Mouse (Mus musculus): ENCODE data around the gene 2700081O15Rik. TPM values are rescaled to one million over a fixed set of nuclear protein-coding genes. Genes with fewer than 3 reads are reported as not detected.

2700081O15Rik gene
- total and polyA plus RNA-seq, 2 experiments, result 1.7 to 2.9 TPM

DNA sequence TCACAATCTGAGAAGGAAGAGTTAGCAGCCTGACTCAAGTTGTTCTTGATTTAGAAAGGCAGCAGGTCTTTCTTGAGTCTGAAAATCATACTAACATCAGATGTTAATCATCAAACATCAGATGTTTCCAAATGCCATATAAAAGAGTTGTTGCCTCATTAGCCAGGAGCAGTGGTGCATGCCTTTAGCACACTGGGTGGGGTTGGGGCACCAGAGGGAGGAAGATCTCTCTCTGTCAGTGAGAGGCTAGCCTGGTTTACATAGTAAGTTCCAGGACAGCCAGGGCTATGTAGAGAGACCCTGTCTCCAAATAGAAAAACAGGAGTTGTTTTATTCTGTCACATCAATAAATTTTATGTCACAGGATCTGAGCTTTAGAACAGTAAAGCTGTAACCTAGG, 41.5 kb downstream of the 2700081O15Rik start:
- TF ChIP-seq POLR2A (IDR thresholded peaks at IDR 0.05; ENCODE audit: extremely low read depth, insufficient read depth, low read length) (no peak), CTCF (IDR thresholded peaks at IDR 0.05; ENCODE audit: low read depth, low read length) (no peak)
- peaks cover 2% of the 10 kb centered on the region; the same call in 1 of the 2 replicates for H3K36me3 ChIP-seq (ENCODE audit: control insufficient read depth, insufficient read depth, low read length)
- H3K27me3 ChIP-seq (ENCODE audit: control insufficient read depth, insufficient read depth, low read length), result no peaks in the 10 kb centered on the region
- peaks cover 2% of the 10 kb centered on the region; the same call in 1 of the 2 replicates for H3K4me1 ChIP-seq (ENCODE audit: control insufficient read depth, insufficient read depth, low read length)
- DNase-seq (ENCODE audit: extremely low read depth, low read depth, low spot score), result no peak
- peaks cover 10% of the 10 kb centered on the region; the same call in 1 of the 2 replicates for H3K79me2 ChIP-seq (ENCODE audit: control insufficient read depth, insufficient read depth, low read length)
- no peak overlapping the region for H3K4me3 ChIP-seq (ENCODE audit: insufficient read depth, low read depth, low read length)
- no peak overlapping the region for H3K27ac ChIP-seq (replicated peaks; ENCODE audit: insufficient read depth, low read depth, low read length)
- H3K9ac ChIP-seq (ENCODE audit: low read depth, low read length), result no peak overlapping the region

DNA sequence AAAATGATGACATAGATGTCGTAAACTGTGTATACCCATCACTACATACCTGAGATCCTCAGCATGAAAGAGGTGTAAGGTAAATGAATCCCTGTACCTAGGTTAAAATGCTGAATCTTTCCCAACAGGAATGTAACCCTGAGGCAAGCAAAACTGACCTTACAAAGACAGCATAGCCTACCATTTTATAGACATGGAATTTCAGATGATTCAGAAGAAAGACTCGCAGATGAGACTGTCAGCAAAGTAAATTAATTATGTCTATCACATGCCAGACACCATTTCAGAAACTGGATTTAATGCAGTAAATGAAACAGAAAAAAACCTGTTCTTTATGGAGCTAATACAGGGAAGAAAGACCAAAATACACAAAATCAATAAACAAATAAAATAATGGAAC, 41.9 kb downstream of the 2700081O15Rik start:
- Histone ChIP-seq H3K4me1 (ENCODE audit: control insufficient read depth, insufficient read depth, low read length) (peaks cover 2% of the 10 kb centered on the region; the same call in 1 of the 2 replicates), H3K27me3 (ENCODE audit: control insufficient read depth, insufficient read depth, low read length) (no peaks in the 10 kb centered on the region), H3K27ac (replicated peaks; ENCODE audit: insufficient read depth, low read depth, low read length) (no peak overlapping the region), H3K9ac (ENCODE audit: low read depth, low read length) (no peak overlapping the region), H3K4me3 (ENCODE audit: insufficient read depth, low read depth, low read length) (no peak overlapping the region), H3K79me2 (ENCODE audit: control insufficient read depth, insufficient read depth, low read length) (peaks cover 10% of the 10 kb centered on the region; the same call in 1 of the 2 replicates), H3K36me3 (ENCODE audit: control insufficient read depth, insufficient read depth, low read length) (peaks cover 2% of the 10 kb centered on the region; the same call in 1 of the 2 replicates)
- TF ChIP-seq CTCF (IDR thresholded peaks at IDR 0.05; ENCODE audit: low read depth, low read length), result no peak
- no peak for TF ChIP-seq POLR2A (IDR thresholded peaks at IDR 0.05; ENCODE audit: extremely low read depth, insufficient read depth, low read length)
- no peak for DNase-seq (ENCODE audit: extremely low read depth, low read depth, low spot score)
- 97% methylated on average over 2 of the region's 2 CpGs for WGBS

DNA sequence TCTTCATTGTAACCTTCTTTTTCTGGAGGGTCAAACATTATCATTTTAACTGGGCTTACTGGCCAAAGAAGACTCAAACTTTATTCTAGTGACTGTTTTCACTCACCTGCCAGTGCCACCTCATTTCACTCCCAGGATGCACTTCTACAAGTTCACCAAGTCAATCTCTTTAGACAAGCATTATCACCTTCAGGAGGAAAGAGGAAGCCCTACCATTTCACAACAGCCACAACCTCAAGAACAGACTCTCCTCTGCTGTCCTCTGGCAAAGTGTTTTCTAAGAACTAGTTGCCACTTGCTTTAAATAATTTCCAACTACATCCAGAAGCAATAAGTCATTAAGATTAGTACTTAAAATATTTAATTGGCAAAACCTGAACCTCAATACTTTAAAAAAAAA, 50.5 kb downstream of the 2700081O15Rik start:
- Histone ChIP-seq H3K4me1 (ENCODE audit: control insufficient read depth, insufficient read depth, low read length) (no peaks in the 10 kb centered on the region; the same call in 1 of the 2 replicates), H3K9ac (ENCODE audit: low read depth, low read length) (no peak overlapping the region), H3K27me3 (ENCODE audit: control insufficient read depth, insufficient read depth, low read length) (no peaks in the 10 kb centered on the region), H3K27ac (replicated peaks; ENCODE audit: insufficient read depth, low read depth, low read length) (no peak overlapping the region), H3K36me3 (ENCODE audit: control insufficient read depth, insufficient read depth, low read length) (peaks cover 5% of the 10 kb centered on the region; the same call in 1 of the 2 replicates), H3K4me3 (ENCODE audit: insufficient read depth, low read depth, low read length) (no peak overlapping the region), H3K79me2 (ENCODE audit: control insufficient read depth, insufficient read depth, low read length) (peaks cover 7% of the 10 kb centered on the region; the same call in 1 of the 2 replicates)
- TF ChIP-seq CTCF (IDR thresholded peaks at IDR 0.05; ENCODE audit: low read depth, low read length) (no peak), POLR2A (IDR thresholded peaks at IDR 0.05; ENCODE audit: extremely low read depth, insufficient read depth, low read length) (no peak)
- no peak for DNase-seq (ENCODE audit: extremely low read depth, low read depth, low spot score)

DNA sequence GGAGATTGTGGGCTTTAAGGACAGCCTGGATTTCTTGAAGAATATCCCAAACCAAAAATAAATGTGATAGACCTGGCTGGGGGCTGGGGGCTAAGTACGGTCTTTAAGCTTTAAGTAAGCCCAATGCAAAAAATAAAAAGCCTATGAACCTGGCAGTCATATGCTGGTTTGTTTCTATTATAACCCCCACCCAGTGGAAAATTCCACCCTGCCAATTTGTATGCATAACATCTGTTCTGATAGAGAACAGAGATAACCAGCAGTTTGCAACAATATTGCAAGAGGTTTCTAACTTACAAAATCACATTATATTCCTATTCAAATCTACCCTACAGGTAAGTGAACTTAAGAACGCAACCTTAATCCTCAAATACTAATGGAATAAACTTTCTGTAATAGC, 53.2 kb downstream of the 2700081O15Rik start:
- peaks cover 5% of the 10 kb centered on the region; the same call in 1 of the 2 replicates for H3K36me3 ChIP-seq (ENCODE audit: control insufficient read depth, insufficient read depth, low read length)
- no peak overlapping the region for H3K27ac ChIP-seq (replicated peaks; ENCODE audit: insufficient read depth, low read depth, low read length)

More for the DNA sequence above, 53.2 kb downstream of the 2700081O15Rik start:
- Histone ChIP-seq H3K79me2 (ENCODE audit: control insufficient read depth, insufficient read depth, low read length) (peaks cover 5% of the 10 kb centered on the region; the same call in 1 of the 2 replicates), H3K9ac (ENCODE audit: low read depth, low read length) (no peak overlapping the region), H3K27me3 (ENCODE audit: control insufficient read depth, insufficient read depth, low read length) (no peaks in the 10 kb centered on the region), H3K4me3 (ENCODE audit: insufficient read depth, low read depth, low read length) (no peak overlapping the region), H3K4me1 (ENCODE audit: control insufficient read depth, insufficient read depth, low read length) (no peaks in the 10 kb centered on the region; the same call in 1 of the 2 replicates)
- WGBS, result 92% methylated on average over 2 of the region's 2 CpGs
- no peak for TF ChIP-seq POLR2A (IDR thresholded peaks at IDR 0.05; ENCODE audit: extremely low read depth, insufficient read depth, low read length)
- no peak for TF ChIP-seq CTCF (IDR thresholded peaks at IDR 0.05; ENCODE audit: low read depth, low read length)
- DNase-seq (ENCODE audit: extremely low read depth, low read depth, low spot score), result no peak

Other genes starting within 250 kb of the 2700081O15Rik start
- gene Otub1, start 211.3 kb upstream of the 2700081O15Rik start, total RNA-seq (2014; rRNA removed), result 39.5 and 43.3 TPM in 2 replicates
- 55.9 and 61.2 TPM in 2 replicates for gene Otub1, start 211.3 kb upstream of the 2700081O15Rik start, polyA plus RNA-seq (2012; rRNA removed)
- 252 and 362 TPM in 2 replicates for gene Cox8a, start 200.0 kb upstream of the 2700081O15Rik start, total RNA-seq (2014; rRNA removed)
- 1,697 and 1,918 TPM in 2 replicates for gene Cox8a, start 200.0 kb upstream of the 2700081O15Rik start, polyA plus RNA-seq (2012; rRNA removed)
- 5.3 and 7.1 TPM in 2 replicates for gene Naa40, start 176.4 kb upstream of the 2700081O15Rik start, total RNA-seq (2014; rRNA removed)
- gene Naa40, start 176.4 kb upstream of the 2700081O15Rik start, polyA plus RNA-seq (2012; rRNA removed), result 6.1 and 9.7 TPM in 2 replicates
- 0.13 and 0.55 TPM in 2 replicates for gene Rcor2, start 150.3 kb upstream of the 2700081O15Rik start, total RNA-seq (2014; rRNA removed)
- 0.10 and 0.57 TPM in 2 replicates for gene Rcor2, start 150.3 kb upstream of the 2700081O15Rik start, polyA plus RNA-seq (2012; rRNA removed)
- 4.6 and 7.0 TPM in 2 replicates for gene Mark2, start 75.8 kb upstream of the 2700081O15Rik start, total RNA-seq (2014; rRNA removed)
- gene Mark2, start 75.8 kb upstream of the 2700081O15Rik start, polyA plus RNA-seq (2012; rRNA removed), result 17.2 and 19.8 TPM in 2 replicates
- gene Spindoc, start 34.6 kb upstream of the 2700081O15Rik start, total RNA-seq (2014; rRNA removed), result 1.3 and 1.4 TPM in 2 replicates
- gene Spindoc, start 34.6 kb upstream of the 2700081O15Rik start, polyA plus RNA-seq (2012; rRNA removed), result 3.0 and 4.4 TPM in 2 replicates
- gene Rtn3, start 65.7 kb downstream of the 2700081O15Rik start, total RNA-seq (2014; rRNA removed), result 22.5 and 33.6 TPM in 2 replicates
- 45.7 and 50.0 TPM in 2 replicates for gene Rtn3, start 65.7 kb downstream of the 2700081O15Rik start, polyA plus RNA-seq (2012; rRNA removed)
- 69.9 and 74.5 TPM in 2 replicates for gene Atl3, start 76.4 kb downstream of the 2700081O15Rik start, total RNA-seq (2014; rRNA removed)
- gene Atl3, start 76.4 kb downstream of the 2700081O15Rik start, polyA plus RNA-seq (2012; rRNA removed), result 16.5 and 19.4 TPM in 2 replicates
- gene Pla2g16, start 139.8 kb downstream of the 2700081O15Rik start, total RNA-seq (2014; rRNA removed), result 6.3 and 9.7 TPM in 2 replicates
- gene Pla2g16, start 139.8 kb downstream of the 2700081O15Rik start, polyA plus RNA-seq (2012; rRNA removed), result 4.3 and 6.5 TPM in 2 replicates
- not detected in 2 replicates for gene Lgals12, start 189.6 kb downstream of the 2700081O15Rik start, total RNA-seq (2014; rRNA removed)
- gene Lgals12, start 189.6 kb downstream of the 2700081O15Rik start, polyA plus RNA-seq (2012; rRNA removed), result not detected in 2 replicates
- not detected in 2 replicates for gene Hrasls5, start 194.9 kb downstream of the 2700081O15Rik start, total RNA-seq (2014; rRNA removed)
- gene Hrasls5, start 194.9 kb downstream of the 2700081O15Rik start, polyA plus RNA-seq (2012; rRNA removed), result not detected in 2 replicates